Mouse (Mus musculus): ENCODE data around the gene Spx.
A peak's percentile ranks its signal among the peaks of the same experiment; 100 is the strongest.

The Spx gene

DNA sequence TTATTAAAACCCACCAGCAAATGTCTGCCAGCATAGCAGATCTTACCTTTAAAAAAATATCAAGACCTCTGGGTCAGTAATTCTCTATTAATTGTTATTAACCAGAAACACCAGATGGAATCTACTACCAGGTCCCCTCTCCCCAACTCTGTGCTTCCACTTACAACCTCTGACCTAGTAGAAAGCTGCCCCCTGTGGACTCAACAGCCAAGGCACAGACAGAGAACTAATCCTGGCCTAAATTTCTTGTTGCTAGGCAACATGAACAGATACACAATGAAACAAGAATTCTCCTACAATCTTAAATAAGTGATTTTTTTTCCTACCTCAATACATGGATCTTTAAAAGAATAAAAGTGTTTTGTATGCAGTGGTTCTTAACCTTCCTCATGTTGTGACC lies 15.8 kb downstream of the Spx start:
- DNase-seq (ENCODE audit: low spot score in 2 of 2): no peak

DNA sequence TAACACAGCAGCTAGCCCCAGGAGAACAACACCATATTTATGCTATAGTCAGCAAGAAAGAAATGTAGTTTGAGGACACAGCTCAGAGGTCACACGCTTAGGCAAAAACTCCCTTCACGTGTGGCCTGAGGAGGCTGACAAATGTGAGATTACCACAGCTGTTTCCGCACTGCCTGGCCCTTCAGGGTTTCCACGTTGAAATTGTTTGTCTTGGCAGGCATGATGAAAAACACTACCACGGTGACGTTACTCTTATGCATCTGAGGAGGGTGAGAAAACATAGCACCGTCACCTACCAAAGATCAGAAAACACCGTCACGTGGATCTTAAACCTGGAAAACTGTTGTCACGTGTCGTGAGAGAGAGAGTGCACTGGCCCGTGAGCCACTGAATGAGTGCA lies 38.1 kb downstream of the Spx start:
- DNase-seq (ENCODE audit: low spot score in 2 of 2): no peak

DNA sequence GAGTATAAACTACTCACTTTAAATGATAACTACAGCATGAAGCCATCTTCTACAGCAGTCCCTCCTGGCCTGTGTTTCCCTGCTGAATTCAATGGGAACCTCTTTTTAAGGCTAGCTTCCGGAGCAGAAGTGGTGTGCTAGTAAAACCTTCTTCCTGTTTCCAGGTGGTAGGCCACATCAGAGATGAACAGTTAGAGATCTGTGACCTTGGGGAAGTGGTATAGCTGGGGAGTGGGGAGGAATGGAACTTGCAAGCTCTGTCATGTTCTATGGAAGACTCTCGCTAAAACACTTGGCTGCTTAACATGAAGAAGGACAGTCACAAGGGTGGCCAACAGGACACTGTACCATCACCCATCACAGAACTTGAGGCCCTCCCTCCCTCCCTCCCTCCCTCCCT lies 40.1 kb downstream of the Spx start:
- no peak for DNase-seq (ENCODE audit: low spot score in 2 of 2)

DNA sequence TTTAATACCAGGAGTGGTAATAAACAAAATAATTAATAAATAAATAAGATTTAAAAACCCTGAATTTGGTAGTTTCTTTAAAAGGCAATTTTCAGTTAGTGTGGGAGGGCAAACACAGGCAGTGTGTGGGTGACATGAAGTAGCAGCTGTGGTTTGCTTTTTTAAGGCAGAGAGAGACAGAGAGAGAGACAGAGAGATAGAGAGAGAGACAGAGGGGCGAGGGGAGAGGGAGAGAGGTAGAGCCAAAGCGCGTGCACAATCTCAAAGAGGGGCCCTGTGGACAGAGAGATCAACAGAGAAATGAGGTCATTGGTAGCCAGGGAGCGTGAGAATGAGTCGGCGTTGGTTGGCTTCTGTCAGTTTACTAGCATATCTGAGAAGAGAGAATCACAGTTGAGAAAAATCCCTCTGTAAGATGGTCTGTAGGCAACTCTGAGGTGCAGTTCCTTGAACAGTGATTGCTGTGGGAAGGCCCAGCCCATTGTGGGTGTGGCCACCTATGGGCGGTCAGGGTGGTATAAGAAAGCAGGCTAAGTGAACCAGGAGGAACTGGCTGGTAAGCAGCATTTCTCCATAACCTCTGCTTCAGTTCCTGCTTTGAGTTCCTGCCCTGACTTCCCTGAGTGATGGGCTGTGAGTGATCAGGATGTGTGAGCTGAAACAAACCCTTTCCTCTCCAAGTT lies 42.2 kb downstream of the Spx start:
- peak; percentile 18 to 38 for DNase-seq (ENCODE audit: low spot score in 2 of 2)

DNA sequence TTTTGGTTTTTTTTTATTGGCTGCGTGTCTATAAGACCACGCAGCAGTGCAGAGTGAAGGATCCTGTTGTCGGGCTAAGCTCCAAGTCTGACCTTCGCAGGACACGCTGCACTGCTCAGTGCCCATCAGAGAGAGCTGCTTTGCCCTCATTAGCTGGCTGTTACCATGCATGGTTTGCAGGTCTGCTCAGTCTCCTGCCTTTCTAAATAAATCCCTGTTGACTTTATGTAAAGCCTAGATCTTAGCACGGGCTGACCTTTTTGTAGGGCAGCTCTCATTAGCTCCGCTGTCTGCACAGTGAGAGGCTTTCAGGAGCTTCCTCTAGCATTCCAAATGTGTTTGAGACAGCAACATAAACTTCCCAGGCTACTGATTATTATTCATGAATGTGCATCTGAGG lies 44.8 kb downstream of the Spx start:
- DNase-seq (ENCODE audit: low spot score in 2 of 2): no peak

DNA sequence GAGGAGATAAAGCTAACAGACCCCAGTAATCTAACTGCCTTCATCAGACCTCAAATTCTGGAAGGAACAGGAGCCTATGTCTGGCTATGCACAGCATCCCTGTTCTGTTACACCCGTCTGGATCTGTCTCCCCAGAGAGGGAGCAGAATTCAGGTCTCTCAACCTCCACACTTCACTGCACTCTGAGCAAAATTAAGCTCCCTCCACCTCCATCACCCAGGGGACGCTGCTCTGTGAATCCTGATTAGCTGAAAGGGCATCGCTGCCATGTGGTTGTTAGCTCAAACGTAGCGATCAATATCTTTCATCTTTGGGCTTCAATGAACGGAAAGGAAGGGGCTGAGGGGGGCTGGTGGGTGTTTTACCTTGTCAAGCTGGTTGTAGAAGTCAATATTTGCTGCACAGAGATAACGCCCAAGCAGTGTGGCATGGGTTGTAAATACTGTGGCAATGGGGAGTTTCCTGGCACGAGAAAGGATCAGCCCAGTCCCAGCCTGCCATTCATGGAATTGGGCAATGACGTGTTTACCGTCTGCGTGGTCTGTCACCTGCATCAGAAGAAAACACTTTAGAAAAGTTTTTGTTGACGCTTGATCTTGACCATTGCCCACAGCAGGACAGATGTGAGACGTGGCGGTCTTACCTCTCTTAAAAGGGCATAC lies 45.9 kb downstream of the Spx start:
- no peak for DNase-seq (ENCODE audit: low spot score in 2 of 2)

DNA sequence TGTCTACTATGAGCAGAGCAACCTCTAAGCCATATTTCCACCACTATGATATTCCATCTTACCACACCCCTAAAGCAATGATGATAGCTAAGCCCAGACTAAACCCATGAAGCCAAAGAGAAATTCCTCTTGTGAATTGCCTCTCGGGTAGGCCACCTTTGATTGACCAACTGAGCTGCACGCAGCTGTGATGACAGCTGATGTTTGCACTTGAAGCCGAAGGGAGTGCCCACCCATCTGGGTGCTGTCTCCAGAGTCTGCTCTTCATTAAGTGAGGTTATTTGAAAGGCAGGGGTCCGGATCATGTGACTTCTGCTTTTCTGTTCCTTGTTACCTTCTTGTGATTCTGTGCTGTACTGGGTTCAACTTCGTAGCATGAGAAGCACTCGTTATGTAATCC lies 49.0 kb downstream of the Spx start:
- DNase-seq (ENCODE audit: low spot score in 2 of 2): no peak

Measured in frontal cortex, postnatal 36 days (tissue).